Mouse (Mus musculus) ES-Bruce4 (cell line): ENCODE measurements around the gene Olfr958. TPM values are rescaled to one million over a fixed set of nuclear protein-coding genes. Genes with fewer than 3 reads are reported as not detected.

Experiments used
- H3K27ac ChIP-seq: 2 replicates; pipeline ENCODE4 v1.5.1; 2012; ENCODE audit warnings: low read length, inconsistent platforms; ENCODE audit not compliant: insufficient read depth
- H3K27me3 ChIP-seq: 2 replicates; pipeline ENCODE4 v1.6.1; 2012; ENCODE audit warnings: mild to moderate bottlenecking, low read length, inconsistent platforms; ENCODE audit not compliant: control insufficient read depth, poor library complexity, insufficient read depth, severe bottlenecking
- H3K36me3 ChIP-seq: 2 replicates; pipeline ENCODE4 v1.6.1; 2012; ENCODE audit warnings: inconsistent platforms, mild to moderate bottlenecking, low read length, moderate library complexity; ENCODE audit not compliant: control insufficient read depth, poor library complexity, insufficient read depth, severe bottlenecking
- H3K4me1 ChIP-seq: one replicate; pipeline ENCODE4 v1.8.1; 2011; ENCODE audit warnings: low read length; ENCODE audit not compliant: control insufficient read depth, insufficient read depth
- H3K4me3 ChIP-seq: 2 replicates; pipeline ENCODE4 v1.5.1; 2011; ENCODE audit warnings: low read depth, mild to moderate bottlenecking, low read length
- H3K9ac ChIP-seq: 2 replicates; pipeline ENCODE4 v1.6.1; 2012; ENCODE audit warnings: low read depth, mild to moderate bottlenecking, inconsistent platforms; ENCODE audit not compliant: poor library complexity, severe bottlenecking
- H3K9me3 ChIP-seq: replicated peaks from 2 replicates; pipeline ENCODE4 v1.6.1; 2012; ENCODE audit warnings: mild to moderate bottlenecking, low read length, inconsistent platforms; ENCODE audit not compliant: control insufficient read depth, poor library complexity, insufficient read depth, severe bottlenecking
- CTCF ChIP-seq: IDR thresholded peaks from one replicate; pipeline ENCODE4 v1.8.1; 2011; ENCODE audit warnings: low read depth, low read length
- EP300 ChIP-seq: IDR thresholded peaks from 2 replicates; pipeline ENCODE4 v1.6.1; 2011; ENCODE audit warnings: low read depth, low read length; ENCODE audit not compliant: insufficient read depth
- POLR2A ChIP-seq: IDR thresholded peaks from one replicate; pipeline ENCODE4 v1.8.1; 2011; ENCODE audit warnings: low read length; ENCODE audit not compliant: insufficient read depth
- polyA plus RNA-seq: library from polyadenylated mRNA; stranded (reverse); fragments of >200 nt; gene quantifications from 2 replicates; pipeline ENCODE4 v1.2.4, GENCODE M21; 2011; ENCODE audit warnings: low read depth; ENCODE audit not compliant: missing spikeins, insufficient read depth, insufficient read length

Olfr958 gene
- polyA plus RNA-seq, 1 experiment: not detected

- H3K27me3 ChIP-seq: no peaks in the 10 kb centered on the region
- no peaks in the 10 kb centered on the region for H3K4me1 ChIP-seq
- H3K36me3 ChIP-seq: no peaks in the 10 kb centered on the region
- TF ChIP-seq POLR2A (no peak), EP300 (no peak), CTCF (no peak)
- no peak overlapping the region for H3K9ac ChIP-seq
- H3K4me3 ChIP-seq: no peak overlapping the region
- no peak overlapping the region for H3K27ac ChIP-seq
- no peaks in the 10 kb centered on the region for H3K9me3 ChIP-seq
These were observed 3.9 kb upstream of the Olfr958 start for GRCm38 (mm10) chr9:39557529-39558348.

GRCm38 (mm10) chr9:39550806-39551205, 3.0 kb downstream of the Olfr958 start:
- TF ChIP-seq CTCF: no peak
- TF ChIP-seq POLR2A: no peak
- TF ChIP-seq EP300: no peak
- no peaks in the 10 kb centered on the region for H3K36me3 ChIP-seq
- H3K9ac ChIP-seq: no peak overlapping the region
- no peaks in the 10 kb centered on the region for H3K9me3 ChIP-seq
- H3K4me1 ChIP-seq: no peaks in the 10 kb centered on the region
- H3K4me3 ChIP-seq: no peak overlapping the region
- H3K27ac ChIP-seq: no peak overlapping the region
- H3K27me3 ChIP-seq: no peaks in the 10 kb centered on the region

GRCm38 (mm10) chr9:39523616-39524285, 30.1 kb downstream of the Olfr958 start:
- Histone ChIP-seq H3K9ac (no peak overlapping the region), H3K4me1 (no peaks in the 10 kb centered on the region), H3K27me3 (no peaks in the 10 kb centered on the region), H3K36me3 (no peaks in the 10 kb centered on the region), H3K4me3 (no peak overlapping the region), H3K27ac (no peak overlapping the region), H3K9me3 (no peaks in the 10 kb centered on the region)
- no peak for TF ChIP-seq CTCF
- TF ChIP-seq EP300: no peak
- no peak for TF ChIP-seq POLR2A

GRCm38 (mm10) chr9:39518595-39518994, 35.3 kb downstream of the Olfr958 start:
- no peak overlapping the region for H3K4me3 ChIP-seq
- H3K27ac ChIP-seq: no peak overlapping the region
- no peaks in the 10 kb centered on the region for H3K27me3 ChIP-seq
- no peaks in the 10 kb centered on the region for H3K36me3 ChIP-seq
- TF ChIP-seq EP300 (no peak), POLR2A (no peak), CTCF (no peak)
- H3K9me3 ChIP-seq: no peaks in the 10 kb centered on the region
- no peaks in the 10 kb centered on the region for H3K4me1 ChIP-seq
- H3K9ac ChIP-seq: no peak overlapping the region

- Histone ChIP-seq H3K36me3 (no peaks in the 10 kb centered on the region), H3K27me3 (no peaks in the 10 kb centered on the region), H3K9me3 (no peaks in the 10 kb centered on the region), H3K27ac (no peak within 1 kb of the TSS), H3K4me1 (no peaks in the 10 kb centered on the region), H3K4me3 (no peak within 1 kb of the TSS), H3K9ac (no peak within 1 kb of the TSS)
- TF ChIP-seq POLR2A (no peak), CTCF (no peak), EP300 (no peak)
These were observed 38.3 kb downstream of the Olfr958 start, which contains the start of gene Olfr957 for GRCm38 (mm10) chr9:39515531-39515930. Gene Olfr957, minus strand, starts transcription at chr9:39515809.

- H3K4me3 ChIP-seq: no peak overlapping the region
- no peak for TF ChIP-seq POLR2A
- no peak for TF ChIP-seq CTCF
- TF ChIP-seq EP300: no peak
- H3K36me3 ChIP-seq: no peaks in the 10 kb centered on the region
- H3K4me1 ChIP-seq: no peaks in the 10 kb centered on the region
- H3K9ac ChIP-seq: no peak overlapping the region
- no peak overlapping the region for H3K27ac ChIP-seq
- H3K27me3 ChIP-seq: no peaks in the 10 kb centered on the region
- no peaks in the 10 kb centered on the region for H3K9me3 ChIP-seq
These were observed 44.4 kb downstream of the Olfr958 start for GRCm38 (mm10) chr9:39509412-39509811.
